Mouse (Mus musculus) gastrocnemius, postnatal 10 days (tissue): ENCODE results near the gene Krtap9-3. TPM values are rescaled to one million over a fixed set of nuclear protein-coding genes. Genes with fewer than 3 reads are reported as not detected.

Experiments used
- DNase-seq: peaks from one replicate; pipeline ENCODE4 v3.0.0; 2021; ENCODE audit warnings: mixed read lengths
- total RNA-seq, 2 experiments: library from RNA; stranded (reverse); gene quantifications; 2 replicates each; pipeline ENCODE4 v1.2.3; 2021

Gene Krtap9-3
- total RNA-seq, 2 experiments from 2014 or later, result not detected

- DNase-seq, result no peak
Measured at GRCm38 (mm10) chr11:99566530-99566929, 31.4 kb downstream of the Krtap9-3 start, which contains the start of gene Krtap3-1. Krtap3-1 (minus strand) TSS chr11:99566630.

DNA sequence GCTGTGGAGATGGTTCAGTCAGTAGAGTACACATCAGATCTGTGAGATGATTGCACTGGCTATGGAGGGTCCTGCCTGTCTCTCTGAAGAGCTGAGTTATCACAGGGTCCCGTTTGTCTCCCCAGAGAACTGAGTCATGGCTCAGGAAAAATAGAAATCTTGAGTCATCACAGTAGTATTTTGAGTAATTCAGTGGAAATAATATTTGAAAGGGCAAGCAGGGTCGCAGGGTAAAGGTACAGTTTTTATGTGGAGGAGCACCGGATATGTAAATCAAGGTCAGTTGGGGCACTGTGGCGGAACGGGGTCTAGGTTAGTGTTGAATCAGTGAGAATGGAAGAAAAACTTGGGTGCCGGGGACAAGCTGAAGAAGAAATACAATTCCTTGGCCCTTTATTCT is 35.3 kb downstream of the Krtap9-3 start:
- DNase-seq, result no peak

- DNase-seq, result no peak
Measured at GRCm38 (mm10) chr11:99559366-99559765, 38.5 kb downstream of the Krtap9-3 start, which contains the start of gene Gm11939. Gm11939 (minus strand) TSS chr11:99559466.

DNA sequence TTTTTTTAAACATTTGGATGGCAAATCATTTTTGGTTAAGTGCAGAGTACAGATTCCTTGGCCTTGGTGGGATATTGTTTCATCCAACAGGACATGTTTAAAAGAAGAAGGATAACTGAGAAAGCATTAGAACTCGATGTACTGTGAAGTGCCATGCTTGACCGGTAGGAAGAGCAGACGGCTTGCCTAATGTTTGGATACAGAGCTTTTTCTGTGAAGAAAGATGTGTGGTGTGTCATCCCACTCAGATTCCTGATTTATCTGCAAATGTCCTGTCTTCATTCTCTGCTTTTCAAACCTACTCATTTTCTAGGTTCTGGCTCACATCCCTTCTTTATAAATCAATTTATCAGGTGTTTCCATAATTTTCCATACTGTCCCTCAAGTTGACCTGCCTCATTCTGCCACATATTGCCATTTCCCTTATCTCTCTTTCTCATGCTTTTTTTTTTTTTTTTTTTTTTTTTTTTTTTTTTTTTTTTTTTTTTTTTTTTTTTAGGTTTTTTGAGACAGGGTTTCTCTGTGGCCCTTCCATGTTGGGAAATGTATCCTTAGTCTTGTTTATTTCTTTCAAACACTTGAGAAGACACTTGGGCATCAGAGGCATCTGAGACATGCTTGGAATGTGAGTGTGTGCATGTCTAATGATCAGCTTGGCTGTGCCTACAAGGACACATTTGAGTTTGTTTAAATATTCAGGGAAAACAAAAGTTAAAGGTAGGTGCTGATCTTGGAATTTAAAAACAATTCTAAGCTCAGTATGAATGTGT is 39.7 kb downstream of the Krtap9-3 start:
- DNase-seq, result no peak

DNA sequence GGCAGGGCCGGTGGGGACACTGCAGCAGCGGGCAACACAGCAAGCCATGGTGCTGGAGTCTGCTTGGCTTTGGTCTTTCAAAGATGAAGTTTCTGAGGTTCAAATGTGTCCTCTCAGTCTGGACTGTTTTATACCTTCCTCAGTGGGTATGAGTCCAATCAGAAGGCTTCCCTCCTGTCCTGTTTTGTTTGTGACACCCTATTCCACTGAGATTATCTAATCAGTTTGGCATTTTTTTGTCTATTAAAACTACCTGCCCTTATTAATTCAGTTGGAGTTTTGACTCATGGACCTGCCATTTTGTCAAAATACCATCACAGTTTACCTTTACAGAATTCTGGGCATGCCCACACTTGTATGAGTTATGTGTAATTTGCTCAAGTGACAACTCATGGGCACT is 41.2 kb downstream of the Krtap9-3 start, which contains the start of gene Krtap3-2:
Krtap3-2 (minus strand) TSS at position 101 of the 400 bp plus-strand sequence.
- no peak for DNase-seq

- DNase-seq, result no peak
Measured at GRCm38 (mm10) chr11:99556195-99556594, 41.7 kb downstream of the Krtap9-3 start.

DNA sequence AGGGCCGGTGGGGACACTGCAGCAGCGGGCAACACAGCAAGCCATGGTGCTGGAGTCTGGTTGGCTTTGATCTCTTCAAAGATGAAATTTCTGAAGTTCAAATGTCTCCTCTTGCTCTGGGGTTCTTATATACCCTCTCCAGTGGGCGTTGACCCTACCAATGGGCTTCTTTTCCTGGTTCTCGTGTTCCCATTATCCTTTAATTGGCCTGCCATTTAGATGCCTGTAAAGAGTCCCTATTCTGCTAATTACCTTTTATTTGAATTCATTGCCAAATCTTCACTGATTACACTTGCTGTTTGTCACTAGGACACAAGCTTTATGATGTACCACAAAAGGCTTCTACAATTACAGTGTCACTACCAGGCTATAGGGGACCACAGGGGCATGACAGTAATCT is 47.1 kb downstream of the Krtap9-3 start, which contains the start of gene Krtap3-3:
Krtap3-3 (minus strand) TSS at position 101 of the 400 bp plus-strand sequence.
- no peak for DNase-seq

GRCm38 (mm10) chr11:99547892-99548291 is 50.0 kb downstream of the Krtap9-3 start:
- DNase-seq, result no peak

Other genes starting within 250 kb of the Krtap9-3 start
- gene Krt27, start 247.0 kb downstream of the Krtap9-3 start, total RNA-seq, result not detected
- gene Krt28, start 223.2 kb downstream of the Krtap9-3 start, total RNA-seq, result under 1 TPM in 1 of 2 experiments, not detected in 1; 0.16 TPM
- 1 to 10 TPM; 5.6 to 6.6 TPM for gene Krt10, start 208.7 kb downstream of the Krtap9-3 start, total RNA-seq
- not detected for gene Krt12, start 175.8 kb downstream of the Krtap9-3 start, total RNA-seq
- under 1 TPM in 1 of 2 experiments, not detected in 1; 0.12 TPM for gene Krt20, start 160.0 kb downstream of the Krtap9-3 start, total RNA-seq
- under 1 TPM in 1 of 2 experiments, not detected in 1; 0.16 TPM for gene Krt23, start 105.0 kb downstream of the Krtap9-3 start, total RNA-seq
- not detected for gene Krt39, start 76.8 kb downstream of the Krtap9-3 start, total RNA-seq
- gene Krt40, start 54.9 kb downstream of the Krtap9-3 start, total RNA-seq, result not detected
- not detected for gene Krtap3-3, start 47.2 kb downstream of the Krtap9-3 start, total RNA-seq
- not detected for gene Krtap3-2, start 41.3 kb downstream of the Krtap9-3 start, total RNA-seq
- not detected for gene Gm11939, start 38.6 kb downstream of the Krtap9-3 start, total RNA-seq
- gene Krtap3-1, start 31.5 kb downstream of the Krtap9-3 start, total RNA-seq, result not detected
- gene Krtap1-5, start 17.1 kb downstream of the Krtap9-3 start, total RNA-seq, result not detected
- not detected for gene Krtap1-4, start 14.5 kb downstream of the Krtap9-3 start, total RNA-seq
- not detected for gene Krtap1-3, start 6.8 kb downstream of the Krtap9-3 start, total RNA-seq
- not detected for gene Gm11938, start 5.2 kb upstream of the Krtap9-3 start, total RNA-seq
- not detected for gene Gm11937, start 12.1 kb upstream of the Krtap9-3 start, total RNA-seq
- not detected for gene Krtap2-4, start 16.7 kb upstream of the Krtap9-3 start, total RNA-seq
- gene Gm11562, start 22.3 kb upstream of the Krtap9-3 start, total RNA-seq, result not detected
- not detected for gene Krtap4-1, start 30.1 kb upstream of the Krtap9-3 start, total RNA-seq
- not detected for gene Krtap4-2, start 37.0 kb upstream of the Krtap9-3 start, total RNA-seq
- not detected for gene Krtap4-7, start 46.0 kb upstream of the Krtap9-3 start, total RNA-seq
- gene Gm11555, start 52.1 kb upstream of the Krtap9-3 start, total RNA-seq, result not detected
- gene Gm11563, start 60.9 kb upstream of the Krtap9-3 start, total RNA-seq, result not detected
- gene Krtap4-6, start 67.9 kb upstream of the Krtap9-3 start, total RNA-seq, result not detected
- gene Gm14190, start 92.6 kb upstream of the Krtap9-3 start, total RNA-seq, result not detected
- gene Gm14180, start 136.2 kb upstream of the Krtap9-3 start, total RNA-seq, result not detected
- not detected for gene Gm11595, start 174.8 kb upstream of the Krtap9-3 start, total RNA-seq
- gene Krtap4-8, start 182.6 kb upstream of the Krtap9-3 start, total RNA-seq, result not detected
- under 1 TPM in 1 of 2 experiments, not detected in 1; 0.23 TPM for gene Krtap4-9, start 187.1 kb upstream of the Krtap9-3 start, total RNA-seq
- gene Gm11596, start 195.4 kb upstream of the Krtap9-3 start, total RNA-seq, result not detected
- not detected for gene Gm11569, start 200.8 kb upstream of the Krtap9-3 start, total RNA-seq
- not detected for gene Gm11554, start 206.3 kb upstream of the Krtap9-3 start, total RNA-seq
- not detected for gene Krtap4-13, start 211.8 kb upstream of the Krtap9-3 start, total RNA-seq
- gene Gm11564, start 217.6 kb upstream of the Krtap9-3 start, total RNA-seq, result not detected
- gene 2300003K06Rik, start 240.0 kb upstream of the Krtap9-3 start, total RNA-seq, result not detected